Mouse (Mus musculus): ENCODE measurements around the gene Eif3a. TPM values are rescaled to one million over a fixed set of nuclear protein-coding genes. Genes with fewer than 3 reads are reported as not detected.

The Eif3a gene
- 100 to 1,000 TPM in 1 of 2 experiments, 10 to 100 TPM in 1; 96.2 to 105 TPM for total RNA-seq (2021)
- long read RNA-seq, experiment 1, full-length matches to known transcripts: 110 of 145 reads
- long read RNA-seq, experiment 1, partial matches to known transcripts: 27 of 145 reads
- long read RNA-seq, experiment 1, other reads (novel, unspliced or antisense): 8 of 145 reads
- long read RNA-seq, experiment 2, full-length matches to known transcripts: 94 of 116 reads
- long read RNA-seq, experiment 2, partial matches to known transcripts: 15 of 116 reads
- long read RNA-seq, experiment 2, other reads (novel, unspliced or antisense): 7 of 116 reads

DNA sequence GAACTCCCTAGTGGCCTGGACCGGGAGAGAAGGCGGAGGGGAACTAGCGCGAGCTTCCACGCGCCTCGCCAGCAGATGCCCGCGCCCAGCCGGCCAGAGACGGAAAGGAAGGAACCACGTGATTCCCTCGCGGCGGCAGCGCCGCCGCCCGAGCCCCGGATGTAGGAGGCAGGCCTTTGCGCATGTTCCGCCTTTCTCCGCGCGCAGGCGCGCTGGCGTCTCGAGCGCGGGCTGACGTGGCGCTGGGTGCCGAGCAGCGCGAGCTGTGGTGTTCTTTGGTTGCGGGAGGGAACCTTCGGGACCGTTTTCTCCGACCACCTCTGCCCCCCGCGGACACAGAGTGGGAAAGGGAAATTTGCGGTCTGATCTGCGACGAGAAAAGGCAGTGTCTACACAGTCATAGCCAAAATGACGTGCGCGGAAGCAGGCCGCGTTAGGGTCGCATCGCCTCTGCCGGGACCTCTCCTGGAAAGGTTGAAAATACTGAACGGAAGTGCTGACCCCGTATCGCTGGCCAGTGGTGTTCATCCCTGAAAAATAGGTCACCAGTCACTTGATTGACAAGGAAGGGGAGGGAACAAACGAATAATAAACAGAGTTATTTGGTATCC lies at the start of gene Eif3a:
Gene Eif3a (minus strand): TSS at position 108 of the 611 bp plus-strand sequence.
- DNase-seq: peak; percentile 96

DNA sequence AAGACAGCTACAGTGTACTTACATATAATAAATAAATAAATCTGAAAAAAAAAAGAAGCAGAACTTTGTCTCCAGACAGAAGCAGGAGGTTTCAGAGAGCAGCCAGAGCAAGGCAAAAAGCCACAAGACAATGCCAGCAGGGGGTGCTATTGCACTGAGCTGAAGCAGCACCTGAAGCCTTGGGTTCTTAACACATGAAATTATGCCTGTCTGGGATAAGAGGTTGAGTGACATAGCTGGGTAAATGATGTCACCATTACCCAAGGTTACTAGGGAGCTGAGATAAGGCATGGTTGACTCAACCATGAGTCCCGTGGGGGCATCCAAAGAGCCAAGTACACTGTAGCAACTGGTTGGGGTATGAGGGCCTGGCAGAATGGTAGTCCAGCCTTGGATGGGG lies 47.3 kb upstream of the Eif3a start:
- peak; percentile 72 for DNase-seq

DNA sequence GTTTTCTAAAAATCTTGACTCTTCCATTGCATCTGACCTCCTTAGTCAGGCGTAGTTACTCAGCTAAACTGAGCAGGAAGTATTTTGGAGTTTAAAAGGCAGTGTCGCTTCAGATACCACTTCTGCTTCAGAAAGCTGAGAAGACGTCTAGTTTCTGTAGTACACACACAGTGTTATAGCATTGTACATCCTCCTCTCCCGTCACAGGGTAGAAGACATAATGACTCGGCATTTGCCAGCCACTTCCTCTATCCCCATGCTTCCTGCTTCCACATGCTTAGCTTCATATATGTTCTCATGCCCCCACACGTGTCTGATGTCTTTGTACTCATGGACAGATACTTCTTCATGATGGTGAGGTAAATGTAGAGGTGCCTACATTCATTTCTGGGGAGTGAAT lies 28.2 kb upstream of the Eif3a start:
- no peak for DNase-seq

DNA sequence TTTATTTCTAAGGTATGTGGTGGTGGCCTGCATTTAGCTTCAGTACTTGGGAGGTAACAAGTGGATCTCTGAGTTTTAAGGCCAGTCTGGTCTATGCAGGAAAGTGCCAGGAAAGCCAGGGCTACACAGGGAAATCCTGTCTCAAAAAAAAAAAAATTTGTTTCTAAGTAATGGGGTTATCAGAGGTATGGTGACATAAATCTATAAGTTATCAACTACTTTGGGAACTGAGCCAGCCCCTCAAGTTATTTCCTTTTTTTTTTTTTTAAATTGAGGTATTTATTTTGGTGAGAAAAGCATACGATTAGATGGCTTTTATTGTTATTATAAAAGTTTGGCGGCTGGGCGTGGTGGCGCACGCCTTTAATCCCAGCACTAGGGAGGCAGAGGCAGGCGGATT lies 22.7 kb upstream of the Eif3a start:
- no peak for DNase-seq

DNA sequence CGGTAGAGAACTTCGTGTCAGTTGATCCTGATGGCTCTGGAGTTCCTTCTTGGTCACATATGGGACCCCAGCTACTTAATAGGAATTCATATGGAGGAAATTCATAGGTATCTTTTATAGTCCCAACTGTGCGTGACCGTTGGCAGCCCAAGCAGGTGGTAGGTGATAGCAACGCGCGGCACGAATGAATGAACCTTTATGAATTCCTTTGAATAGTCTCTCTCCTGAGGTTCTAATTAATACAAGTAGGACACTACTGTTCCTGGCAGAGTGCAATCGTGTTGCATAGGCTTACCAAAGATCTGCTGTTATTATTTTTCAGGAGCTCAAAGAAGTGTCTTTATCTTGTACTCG lies 21.6 kb upstream of the Eif3a start:
- DNase-seq: no peak

DNA sequence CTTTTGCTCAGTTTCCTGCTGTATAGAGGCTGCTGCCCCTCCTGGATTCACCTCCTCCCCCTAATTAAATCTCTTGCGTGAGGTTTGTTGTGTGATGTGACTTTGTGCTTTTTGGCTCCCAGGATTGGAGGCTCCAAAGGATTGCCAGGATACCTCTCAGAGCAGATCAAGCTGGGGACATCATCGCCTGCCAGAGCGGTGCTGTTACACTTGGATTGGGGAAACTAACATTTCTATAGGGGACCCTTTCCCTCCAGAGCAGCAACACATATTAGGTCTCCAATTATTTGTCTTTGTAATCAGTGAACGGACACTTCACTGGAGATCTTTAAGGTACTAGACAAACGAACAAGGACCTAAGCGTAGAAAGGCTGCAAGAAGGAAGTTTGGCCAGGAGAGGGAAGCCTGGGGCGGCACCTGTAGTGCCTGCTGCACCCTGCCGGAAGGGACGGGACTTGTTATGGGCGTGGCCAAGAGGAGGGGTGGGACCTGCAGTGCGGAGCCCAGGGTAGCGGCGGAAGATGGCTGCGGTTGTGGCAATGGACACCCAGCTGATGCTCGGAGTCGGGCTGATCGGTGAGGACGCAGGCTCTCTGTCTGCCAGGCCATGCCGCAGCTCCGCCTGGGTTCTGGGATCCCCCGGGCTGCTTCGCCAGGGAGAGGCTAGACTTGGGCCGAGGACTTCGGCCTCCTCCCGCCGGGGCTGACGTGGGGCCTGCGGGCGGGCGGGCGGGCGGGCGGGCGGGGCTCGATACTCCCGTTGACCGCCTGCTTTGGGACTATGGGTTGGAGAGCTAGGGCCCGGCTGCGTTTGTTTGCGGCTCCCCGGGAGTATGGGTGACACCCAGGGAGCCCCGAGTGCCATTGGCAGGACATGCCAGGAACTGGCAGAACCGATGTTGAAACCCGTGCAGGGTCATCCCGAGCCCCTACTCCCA lies 20.9 kb upstream of the Eif3a start, which contains the start of gene Fam45a:
Gene Fam45a (plus strand): TSS at position 488 of the 938 bp plus-strand sequence.
- peak; percentile 87 for DNase-seq

DNA sequence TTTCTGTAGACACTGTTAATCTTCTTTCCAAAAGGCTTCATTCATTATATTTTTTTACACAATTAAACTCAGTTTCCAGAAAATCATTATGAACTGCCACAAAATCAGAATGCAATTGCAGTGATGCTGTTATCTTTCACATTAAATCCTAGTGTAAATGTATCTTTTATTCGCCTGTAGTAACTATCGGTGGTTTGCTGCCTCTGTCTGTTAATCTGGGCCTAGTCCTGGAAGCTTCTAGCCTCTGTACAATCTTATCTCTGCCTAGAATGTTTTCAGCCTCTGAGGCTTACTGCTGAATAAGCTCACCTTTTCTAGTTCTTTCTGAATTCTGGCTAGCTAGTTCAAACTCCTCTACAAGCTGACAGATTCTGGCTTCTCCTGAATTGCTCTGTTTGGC lies 19.5 kb upstream of the Eif3a start:
- no peak for DNase-seq

DNA sequence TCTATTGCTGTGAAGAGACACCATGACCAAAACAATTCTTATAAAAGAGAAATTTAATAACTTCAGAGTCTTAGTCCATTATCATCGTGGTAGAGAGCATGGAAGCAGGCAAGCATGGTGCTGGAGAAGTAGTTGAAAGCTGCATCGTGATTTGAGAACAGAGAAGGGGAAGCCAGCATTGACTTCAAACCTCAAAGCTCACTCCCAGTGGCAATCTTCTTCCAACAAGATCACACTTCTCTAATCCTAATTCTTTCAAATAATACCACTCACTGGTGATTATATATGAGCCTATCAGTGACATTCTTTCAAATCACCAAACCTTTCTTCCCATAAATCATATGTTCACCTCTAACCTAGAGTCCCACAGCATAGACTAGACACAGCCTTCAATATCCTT lies 14.4 kb upstream of the Eif3a start:
- no peak for DNase-seq

DNA sequence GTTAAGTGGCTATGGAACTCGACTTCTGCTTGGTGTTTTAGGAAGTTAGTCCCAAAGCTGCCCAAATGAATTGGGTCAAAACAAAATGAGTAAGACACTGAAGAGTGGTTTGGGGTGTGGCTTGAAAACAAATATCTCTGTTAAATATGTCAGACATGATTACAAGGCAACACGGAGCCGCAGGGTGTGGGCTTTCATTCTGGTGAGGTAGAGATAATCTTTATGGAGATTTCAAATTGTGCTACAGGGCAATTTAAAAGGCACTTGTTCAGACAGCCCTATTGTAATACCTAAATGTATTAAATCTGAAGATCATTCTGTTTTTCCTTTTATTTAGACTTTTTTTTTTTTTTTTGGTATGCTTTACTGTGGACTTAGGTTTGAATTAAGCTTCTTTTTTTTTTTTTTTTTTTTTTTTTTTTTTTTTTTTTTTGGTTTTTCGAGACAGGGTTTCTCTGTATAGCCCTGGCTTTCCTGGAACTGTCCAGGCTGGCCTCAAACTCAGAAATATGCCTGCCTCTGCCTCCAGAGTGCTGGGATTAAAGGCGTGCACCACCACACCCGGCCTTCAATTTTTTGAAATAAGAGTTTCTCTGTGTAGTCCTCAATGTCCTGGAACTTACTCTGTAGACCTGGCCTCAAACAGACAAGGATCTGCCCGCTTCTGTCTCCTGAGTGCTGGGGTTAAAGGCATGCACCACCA lies 9.6 kb upstream of the Eif3a start:
- DNase-seq: no peak

DNA sequence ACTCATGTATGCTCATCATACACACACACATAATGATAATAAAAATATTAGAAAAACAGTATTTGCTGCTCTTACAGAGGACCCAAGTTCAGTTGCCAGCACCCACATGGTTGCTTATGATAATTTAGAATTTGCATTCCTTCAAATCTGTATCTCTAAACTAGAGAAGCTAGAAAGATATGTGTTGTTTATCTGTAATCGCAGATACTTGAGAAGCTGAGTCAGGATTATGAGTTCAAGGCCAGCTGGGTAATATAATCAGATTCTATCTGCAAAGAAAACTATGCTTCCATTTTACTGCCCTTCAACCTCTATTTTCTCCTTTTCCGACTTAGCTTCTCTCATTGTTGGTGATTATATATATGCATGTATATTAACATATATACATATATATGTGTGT lies 7.0 kb upstream of the Eif3a start:
- DNase-seq: no peak

DNA sequence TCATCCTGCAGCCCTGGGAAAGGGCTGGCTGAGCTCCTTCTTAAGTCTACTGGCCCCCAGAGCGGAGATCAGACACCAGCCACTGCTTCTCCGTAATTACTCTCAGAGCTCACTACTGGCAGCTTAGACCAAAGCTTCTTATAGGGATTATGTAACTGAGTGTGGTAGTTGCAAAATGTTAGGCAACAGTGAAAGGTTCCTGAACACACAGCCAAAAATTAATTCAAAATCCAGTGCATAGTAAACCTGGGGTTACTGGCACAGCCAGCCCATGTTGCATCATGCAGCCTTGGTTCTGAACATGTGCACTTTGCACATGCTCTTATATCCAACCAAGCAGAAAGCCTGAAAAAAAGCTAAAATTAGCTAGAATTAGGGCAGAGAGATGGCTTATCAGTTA lies 4.8 kb upstream of the Eif3a start:
- no peak for DNase-seq

DNA sequence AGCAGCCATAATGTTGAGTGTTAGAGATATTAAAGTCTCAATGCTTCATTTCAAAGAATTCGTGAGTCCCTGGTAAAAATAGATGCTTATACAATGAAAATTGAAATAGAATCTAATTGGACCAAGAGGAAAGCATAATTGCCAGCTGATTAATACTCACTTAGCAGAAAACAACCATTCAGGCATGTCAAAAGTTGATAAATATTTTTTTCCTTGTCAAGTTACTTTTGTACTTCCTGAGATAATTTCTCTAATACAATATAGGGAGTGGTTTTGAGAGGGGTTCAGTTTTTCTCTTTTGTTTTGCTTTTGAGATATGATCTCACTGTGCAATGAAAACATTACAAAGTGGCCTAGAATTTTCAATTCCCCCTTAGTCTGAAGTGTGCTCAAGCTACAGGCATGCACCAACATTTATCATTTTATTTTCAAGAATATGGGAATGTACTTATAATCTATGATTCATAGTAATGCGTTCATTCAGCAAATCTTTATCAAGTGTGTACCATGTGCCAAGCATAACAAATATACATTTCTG lies 2.8 kb upstream of the Eif3a start:
- DNase-seq: no peak

DNA sequence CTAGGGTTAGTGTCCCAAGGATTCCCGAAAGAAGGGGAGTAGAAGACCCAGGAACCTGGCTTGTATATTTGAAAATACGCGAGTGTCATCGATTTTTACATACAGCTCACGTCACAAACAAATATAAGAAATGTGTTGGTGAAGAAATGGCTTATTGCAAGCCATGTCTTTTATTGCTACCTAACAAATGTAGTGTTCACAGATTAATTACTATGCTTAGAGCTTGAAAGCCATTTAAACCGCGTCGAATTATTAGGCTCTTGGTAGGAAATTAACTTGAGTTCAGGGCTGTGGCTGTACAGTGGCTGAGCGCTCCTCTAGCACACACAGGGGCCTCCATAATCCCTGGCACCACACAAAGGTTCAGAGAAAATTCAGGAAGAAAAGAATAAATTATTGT lies 706 bp upstream of the Eif3a start:
- DNase-seq: no peak

DNA sequence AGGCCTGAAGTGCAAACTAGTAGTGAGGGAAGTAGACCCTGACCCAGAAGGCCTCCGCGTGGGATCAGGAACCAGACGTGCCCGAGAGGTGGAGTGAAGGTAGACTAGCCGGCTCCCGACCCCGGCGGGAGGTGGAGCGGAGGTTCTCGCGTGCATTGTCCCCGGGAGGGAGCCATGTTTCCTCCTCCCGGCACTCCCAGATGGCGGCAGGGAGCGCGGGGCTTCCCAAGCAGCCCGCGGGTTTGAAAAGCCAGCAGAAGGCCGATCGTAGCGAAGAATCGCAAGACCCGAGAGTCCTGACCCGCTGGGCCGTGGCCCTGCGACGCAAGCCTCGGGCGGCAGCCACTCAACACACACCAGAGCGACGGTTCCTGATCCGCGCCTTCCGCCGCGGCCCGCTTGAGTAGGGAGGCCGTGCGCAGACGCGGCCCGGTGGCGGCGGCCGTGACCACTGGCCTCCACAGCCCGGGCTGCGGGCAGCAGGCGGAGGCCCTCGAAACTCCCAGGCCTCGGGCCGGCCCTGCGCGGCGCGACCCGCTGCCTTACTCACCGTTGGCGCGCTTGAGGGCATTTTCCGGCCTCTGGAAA lies 445 bp downstream of the Eif3a start:
- DNase-seq: peak; percentile 62

DNA sequence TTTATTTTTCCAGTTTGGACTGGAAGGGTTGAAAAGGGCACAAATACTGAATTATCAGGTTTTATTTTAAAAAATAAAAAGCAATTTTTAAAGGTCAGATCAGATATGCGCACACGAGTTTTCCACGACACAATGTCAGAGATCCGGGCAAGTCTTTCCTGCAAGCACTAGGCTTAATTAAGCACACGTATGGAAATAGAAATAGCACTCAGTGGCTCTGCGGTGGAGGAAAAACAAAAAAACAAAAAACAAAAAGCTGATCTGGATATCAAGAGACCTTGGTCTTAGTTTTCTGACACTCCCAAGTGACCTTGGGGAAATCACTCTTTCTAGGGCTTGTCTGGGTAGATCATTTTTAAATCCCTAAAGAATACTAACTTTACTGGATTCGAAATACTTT lies 1.0 kb downstream of the Eif3a start:
- DNase-seq: no peak

DNA sequence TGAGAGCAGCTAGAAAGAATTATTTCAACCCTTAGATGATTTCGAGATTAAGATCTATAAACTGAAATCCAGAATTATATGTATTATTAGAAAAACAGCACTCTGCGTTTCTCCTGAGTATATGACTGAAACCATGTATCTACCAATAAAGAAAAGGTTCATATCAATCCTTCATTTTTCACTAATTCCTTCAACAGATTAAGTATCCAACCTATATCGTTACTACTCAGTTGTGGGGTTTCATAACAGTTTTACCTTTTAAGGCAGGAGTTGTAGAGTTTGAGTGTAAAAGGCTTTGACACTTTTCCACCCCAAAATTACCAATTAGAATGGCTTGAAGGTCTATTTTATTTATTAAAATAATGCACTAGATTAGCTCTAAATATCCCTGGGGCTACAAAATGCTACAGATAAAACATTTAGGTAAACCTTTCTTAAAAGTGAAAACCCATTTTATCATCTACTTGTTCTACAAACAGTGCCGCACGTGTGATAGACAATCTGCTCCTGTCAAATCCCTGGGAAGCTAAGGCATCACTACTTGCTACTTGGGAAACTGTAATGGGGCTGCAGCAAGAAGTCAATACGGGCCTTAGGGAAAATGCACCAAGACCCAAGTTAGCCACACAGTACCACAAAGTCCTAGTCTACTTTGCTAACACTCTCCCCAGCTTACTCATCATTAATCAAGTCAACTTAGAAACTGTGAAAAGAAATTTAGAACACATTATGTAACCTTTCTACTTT lies 2.1 kb downstream of the Eif3a start:
- DNase-seq: no peak

DNA sequence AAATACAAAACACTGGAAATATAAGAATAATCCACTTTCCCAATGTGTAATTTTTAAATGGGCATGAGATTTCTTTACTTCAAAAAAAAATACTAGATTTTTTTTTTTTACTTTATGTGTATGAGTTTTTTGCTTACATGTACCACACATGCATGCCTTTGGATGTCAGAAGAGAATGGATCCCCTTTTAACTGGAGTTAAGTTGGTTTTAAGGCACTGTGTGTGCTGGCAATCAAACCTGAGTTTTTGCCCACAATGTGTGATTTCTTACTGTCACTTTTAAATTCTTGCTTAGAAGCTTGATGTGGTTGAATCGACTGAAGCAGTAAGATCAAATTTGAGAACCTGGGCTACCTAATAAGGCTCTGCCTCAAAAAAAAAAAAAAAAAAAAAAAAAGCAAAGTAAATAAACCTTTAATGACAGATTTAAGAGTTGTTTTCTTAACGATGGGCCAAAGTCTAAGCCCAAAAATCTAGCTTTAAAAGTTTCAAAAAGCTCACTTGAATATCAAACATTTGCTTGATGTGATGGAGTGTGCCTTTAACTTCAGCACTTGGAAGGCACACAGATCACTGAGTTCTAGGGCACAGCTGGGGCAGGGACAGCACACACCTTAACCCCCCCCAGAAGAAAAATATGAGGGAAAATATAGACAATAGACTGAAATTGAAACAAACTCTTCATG lies 2.9 kb downstream of the Eif3a start:
- DNase-seq: no peak

DNA sequence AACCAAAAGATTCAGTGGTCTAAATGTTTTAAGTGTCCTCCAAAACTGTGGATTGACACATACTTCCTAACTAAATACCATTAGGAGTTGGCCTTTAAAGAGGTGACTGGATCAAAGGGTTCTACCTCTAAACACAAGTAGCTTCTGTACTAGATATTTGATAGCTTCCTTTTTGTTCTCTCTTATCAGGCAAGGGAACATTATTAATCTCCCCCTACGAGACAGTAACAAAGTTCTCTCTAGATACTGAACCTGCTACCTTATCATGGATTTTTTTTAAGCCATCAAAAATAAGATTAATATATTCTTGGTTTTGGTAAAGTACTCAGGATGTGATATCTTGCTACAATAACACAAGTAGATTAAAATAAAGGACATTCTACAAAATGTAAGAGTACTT lies 5.7 kb downstream of the Eif3a start:
- DNase-seq: no peak

DNA sequence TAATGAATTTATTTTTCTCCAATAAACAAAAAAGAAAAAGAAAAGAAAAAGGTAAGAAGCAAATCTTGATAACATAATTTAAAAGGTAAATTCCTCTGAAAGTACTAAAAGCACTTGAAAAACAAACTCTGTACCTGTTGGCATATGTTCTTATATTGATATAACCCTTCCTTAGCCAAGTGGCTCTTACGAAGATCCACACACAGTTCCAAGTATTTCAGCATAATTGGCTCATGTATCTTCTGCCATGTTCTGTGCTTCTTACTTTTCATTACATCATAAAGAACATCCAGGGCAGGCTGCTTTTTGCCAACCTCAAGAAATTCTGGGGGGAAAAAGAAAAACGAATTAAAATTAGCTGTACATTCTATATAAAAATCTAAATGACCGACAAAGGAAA lies 8.4 kb downstream of the Eif3a start:
- DNase-seq: no peak

DNA sequence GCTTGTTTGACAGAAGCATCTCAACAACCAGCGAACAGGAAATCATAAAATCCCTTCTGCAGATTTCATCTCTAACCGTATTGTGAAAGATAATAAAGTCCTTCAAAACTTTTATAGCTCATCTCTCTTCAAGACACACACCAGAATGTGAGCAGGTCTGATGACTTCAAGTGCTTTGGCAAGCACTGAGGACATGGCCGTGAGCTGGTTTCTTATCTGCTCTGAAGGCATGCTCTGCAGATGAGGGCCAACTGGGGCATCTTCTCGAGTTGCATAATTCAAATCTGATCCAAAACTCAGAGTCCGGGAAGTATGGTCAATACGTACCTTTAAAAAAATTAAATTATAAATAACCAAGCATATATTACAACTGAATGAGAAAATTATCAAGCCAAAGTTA lies 17.1 kb downstream of the Eif3a start:
- no peak for DNase-seq
